Mouse (Mus musculus) layer of hippocampus, adult 11-12 months (tissue): ENCODE data around the gene Fto.

Source experiments
- DNase-seq: peaks from one replicate; pipeline ENCODE4 v3.0.0; 2022; ENCODE audit warnings: low spot score

Gene Fto

GRCm38 (mm10) chr8:91312835-91313832 lies at the start of gene Fto, which contains the start of gene Rpgrip1l:
TSS of gene Fto (plus strand) at chr8:91313525.
TSS of gene Rpgrip1l (minus strand) at chr8:91313262.
- DNase-seq = peak; percentile 98

GRCm38 (mm10) chr8:91263939-91264338 lies 49.4 kb upstream of the Fto start:
- no peak for DNase-seq

- DNase-seq = no peak
Measured at GRCm38 (mm10) chr8:91264564-91264963, 48.8 kb upstream of the Fto start.

- no peak for DNase-seq
Measured at GRCm38 (mm10) chr8:91269374-91269958, 43.9 kb upstream of the Fto start.

GRCm38 (mm10) chr8:91273493-91273892 lies 39.8 kb upstream of the Fto start:
- no peak for DNase-seq

- DNase-seq = no peak
Measured at GRCm38 (mm10) chr8:91276337-91276736, 37.0 kb upstream of the Fto start.

GRCm38 (mm10) chr8:91278060-91278459 lies 35.3 kb upstream of the Fto start:
- DNase-seq = no peak

- DNase-seq = no peak
Measured at GRCm38 (mm10) chr8:91280467-91281212, 32.7 kb upstream of the Fto start.

- DNase-seq = no peak
Measured at GRCm38 (mm10) chr8:91281545-91281944, 31.8 kb upstream of the Fto start.

GRCm38 (mm10) chr8:91282655-91283054 lies 30.7 kb upstream of the Fto start:
- DNase-seq = no peak

GRCm38 (mm10) chr8:91283815-91284214 lies 29.5 kb upstream of the Fto start:
- no peak for DNase-seq

GRCm38 (mm10) chr8:91286237-91286636 lies 27.1 kb upstream of the Fto start:
- no peak for DNase-seq

GRCm38 (mm10) chr8:91290576-91290975 lies 22.7 kb upstream of the Fto start:
- no peak for DNase-seq

GRCm38 (mm10) chr8:91295786-91296185 lies 17.5 kb upstream of the Fto start:
- DNase-seq = no peak

- no peak for DNase-seq
Measured at GRCm38 (mm10) chr8:91298672-91299071, 14.7 kb upstream of the Fto start.

GRCm38 (mm10) chr8:91304481-91305386 lies 8.6 kb upstream of the Fto start:
- no peak for DNase-seq

- no peak for DNase-seq
Measured at GRCm38 (mm10) chr8:91312342-91312741, 983 bp upstream of the Fto start.

- no peak for DNase-seq
Measured at GRCm38 (mm10) chr8:91317567-91318227, 4.4 kb downstream of the Fto start.

GRCm38 (mm10) chr8:91318938-91319729 lies 5.8 kb downstream of the Fto start:
- no peak for DNase-seq

- DNase-seq = no peak
Measured at GRCm38 (mm10) chr8:91323511-91323910, 10.2 kb downstream of the Fto start.
